ENCODE assay signal across 9 mouse cellular contexts in the genomic region with DNA sequence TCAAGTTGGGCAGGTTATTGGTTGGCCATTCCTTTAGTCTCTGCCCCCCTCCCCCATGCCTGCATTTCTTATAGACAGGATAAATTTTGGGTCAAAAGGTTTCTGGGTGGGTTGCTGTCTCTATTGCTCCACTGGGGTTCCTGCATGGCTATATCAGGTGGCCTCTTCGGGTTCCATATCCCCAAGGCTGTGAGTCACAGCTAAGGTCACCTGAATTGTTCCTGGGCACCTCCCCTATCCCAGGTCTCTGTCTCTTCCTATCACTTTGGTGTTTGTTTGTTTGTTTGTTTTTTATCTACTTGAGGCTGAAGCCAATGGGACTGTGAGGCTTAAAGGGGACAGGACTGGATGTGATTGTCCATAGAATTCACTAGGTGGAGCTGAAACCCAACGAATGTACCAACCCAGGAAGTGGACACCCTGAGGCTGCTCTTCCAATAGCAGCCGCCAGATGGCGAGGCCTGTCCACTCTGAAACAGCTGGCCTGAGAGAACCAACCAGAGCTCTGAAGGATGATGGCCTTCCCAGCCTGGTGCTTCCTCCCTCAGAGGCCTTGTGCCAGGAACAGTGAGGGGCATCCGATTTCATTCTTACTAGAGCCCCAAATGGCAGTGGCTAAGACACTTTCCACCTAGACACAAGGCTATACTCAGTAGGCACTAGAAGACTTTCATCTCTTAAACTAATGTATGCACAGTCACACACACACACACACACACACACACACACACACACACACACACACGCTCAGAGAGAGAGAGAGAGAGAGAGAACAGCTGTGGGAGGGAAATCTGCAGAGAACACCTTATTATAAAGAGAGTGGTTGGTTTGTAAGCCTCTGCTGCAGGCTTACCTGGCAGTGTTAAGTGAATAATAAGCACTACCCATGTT. TPM values are rescaled to one million over a fixed set of nuclear protein-coding genes. Genes with fewer than 3 reads are reported as not detected.
DNase-seq lines count a peak whose midpoint lies in the region; ATAC-seq lines count a peak whose summit lies in the region.
"Had no signal": no experiment of that assay in that cellular context is flagged by ENCODE, and none has a peak within 500 bp of the region (broad histone marks: within the 10 kb centered on the region; RNA-seq: fewer than 3 reads in every experiment).

No protein-coding gene starts in this region.

- H3K4me2 ChIP-seq in lung, embryonic 16.5 days (ENCODE audit: low read depth, low read length) = no peak overlapping the region

- H3K27me3 ChIP-seq in hindbrain, embryonic 10.5 days (ENCODE audit: insufficient read depth, poor library complexity, severe bottlenecking) = no peaks in the 10 kb centered on the region
- H3K27me3 ChIP-seq in lung, embryonic 16.5 days (ENCODE audit: control insufficient read depth, insufficient read depth, low read depth, low read length) = no peaks in the 10 kb centered on the region; the same call in 1 of the 2 replicates

- peak; percentile 84 for DNase-seq in Muller cell, postnatal 12 days (ENCODE audit: inconsistent ontology term)
- peak; percentile 48 for DNase-seq in cerebellum, adult 9-10 months
- DNase-seq in frontal cortex, adult 2 months (ENCODE audit: extremely low spot score in 1 of 2, low spot score in 1 of 2) = peak; percentile 72 to 96
- peak; percentile 92 for DNase-seq in hindbrain, embryonic 10.5 days (ENCODE audit: low spot score)
- peak; percentile 91 for DNase-seq in layer of hippocampus, adult 9-10 months (ENCODE audit: low spot score)
- peak; percentile 91 for DNase-seq in ovary, postnatal 14 days (ENCODE audit: low spot score)
- peak; percentile 63 for DNase-seq in thymus, postnatal 0 days (ENCODE audit: low spot score)

- peaks cover 6% of the 10 kb centered on the region for H3K4me1 ChIP-seq in hindbrain, embryonic 10.5 days (replicated peaks)
- H3K4me1 ChIP-seq in lung, embryonic 16.5 days (replicated peaks; ENCODE audit: control insufficient read depth, insufficient read depth, low read length) = no peaks in the 10 kb centered on the region; the same call in 1 of the 2 replicates

- peak; percentile 81 for ATAC-seq in lung, embryonic 16.5 days (ENCODE audit: low read depth)

- H3K4me3 ChIP-seq in hindbrain, embryonic 10.5 days = no peak overlapping the region
- no peak overlapping the region for H3K4me3 ChIP-seq in lung, embryonic 16.5 days (ENCODE audit: low read length)
- H3K4me3 ChIP-seq: erythroblast, embryonic 14.5 days had no signal

- no peak overlapping the region for H3K9ac ChIP-seq in lung, embryonic 16.5 days (ENCODE audit: low read length)

- H3K36me3 ChIP-seq in hindbrain, embryonic 10.5 days = no peaks in the 10 kb centered on the region
- no peaks in the 10 kb centered on the region for H3K36me3 ChIP-seq in lung, embryonic 16.5 days (ENCODE audit: control insufficient read depth, insufficient read depth, low read length)

- WGBS in hindbrain, embryonic 10.5 days = 31% methylated on average over 6 of the region's 6 CpGs
- WGBS in lung, embryonic 16.5 days = 20% methylated on average over 6 of the region's 6 CpGs

- H3K9me3 ChIP-seq in hindbrain, embryonic 10.5 days = no peaks in the 10 kb centered on the region
- H3K9me3 ChIP-seq in lung, embryonic 16.5 days (ENCODE audit: control insufficient read depth, low read length) = no peaks in the 10 kb centered on the region

- H3K27ac ChIP-seq in hindbrain, embryonic 10.5 days = no peak overlapping the region
- no peak overlapping the region for H3K27ac ChIP-seq in lung, embryonic 16.5 days (ENCODE audit: low read length)

RNA-seq across cellular contexts. Expression of gene Mmp2, which starts 8.9 kb away (rescaled TPM):
- polyA plus RNA-seq in frontal cortex, adult 2 months (2012; rRNA removed) = 2.4 and 2.8 TPM in 2 replicates
- 60.8 and 71.4 TPM in 2 replicates for polyA plus RNA-seq in hindbrain, embryonic 10.5 days (2016; fragmentation: Nextera tagmentation; extraction: Ambion mirVana)
- 244 and 249 TPM in 2 replicates for polyA plus RNA-seq in lung, embryonic 16.5 days (2015; fragmentation: Nextera tagmentation; extraction: Ambion mirVana)
- 49.5 and 52.9 TPM in 2 replicates for polyA plus RNA-seq in thymus, postnatal 0 days (2015; fragmentation: Nextera tagmentation; extraction: Ambion mirVana)
- polyA plus RNA-seq: erythroblast, embryonic 14.5 days had no signal

RNA-seq across cellular contexts. Expression of gene Lpcat2, which starts 37.0 kb away (rescaled TPM):
- 12.6 and 17.2 TPM in 2 replicates for polyA plus RNA-seq in frontal cortex, adult 2 months (2012; rRNA removed)
- 3.4 and 4.3 TPM in 2 replicates for polyA plus RNA-seq in hindbrain, embryonic 10.5 days (2016; fragmentation: Nextera tagmentation; extraction: Ambion mirVana)
- polyA plus RNA-seq in lung, embryonic 16.5 days (2015; fragmentation: Nextera tagmentation; extraction: Ambion mirVana) = 6.9 and 7.4 TPM in 2 replicates
- 20.2 and 25.5 TPM in 2 replicates for polyA plus RNA-seq in thymus, postnatal 0 days (2015; fragmentation: Nextera tagmentation; extraction: Ambion mirVana)

Comparison
In these comparisons a context has a peak if more than half of its experiments do, and no peak if none do; other contexts are left out.
1. RNA of gene Mmp2, which starts 8.9 kb away (polyA plus RNA-seq): 244 to 249 TPM in lung, embryonic 16.5 days, 60.8 to 71.4 TPM in hindbrain, embryonic 10.5 days and 49.5 to 52.9 TPM in thymus, postnatal 0 days; 2.4 to 2.8 TPM in frontal cortex, adult 2 months; every median in the first group is over 10 times any median in the second.
2. Peak in every context shown above with its lines, with median percentiles within 50 percentile points of each other: DNase-seq.